Mouse (Mus musculus): ENCODE measurements around the gene Auts2.

GRCm38 (mm10) chr5:132102426-132102825 is 440.7 kb downstream of the Auts2 start:
- TF ChIP-seq ZNF384 (IDR thresholded peaks at IDR 0.05; ENCODE audit: low read depth, low read length), result no peak
- TF ChIP-seq ZC3H11A (IDR thresholded peaks at IDR 0.05; ENCODE audit: borderline replicate concordance, low read depth, low read length), result no peak
